In the genomic region with DNA sequence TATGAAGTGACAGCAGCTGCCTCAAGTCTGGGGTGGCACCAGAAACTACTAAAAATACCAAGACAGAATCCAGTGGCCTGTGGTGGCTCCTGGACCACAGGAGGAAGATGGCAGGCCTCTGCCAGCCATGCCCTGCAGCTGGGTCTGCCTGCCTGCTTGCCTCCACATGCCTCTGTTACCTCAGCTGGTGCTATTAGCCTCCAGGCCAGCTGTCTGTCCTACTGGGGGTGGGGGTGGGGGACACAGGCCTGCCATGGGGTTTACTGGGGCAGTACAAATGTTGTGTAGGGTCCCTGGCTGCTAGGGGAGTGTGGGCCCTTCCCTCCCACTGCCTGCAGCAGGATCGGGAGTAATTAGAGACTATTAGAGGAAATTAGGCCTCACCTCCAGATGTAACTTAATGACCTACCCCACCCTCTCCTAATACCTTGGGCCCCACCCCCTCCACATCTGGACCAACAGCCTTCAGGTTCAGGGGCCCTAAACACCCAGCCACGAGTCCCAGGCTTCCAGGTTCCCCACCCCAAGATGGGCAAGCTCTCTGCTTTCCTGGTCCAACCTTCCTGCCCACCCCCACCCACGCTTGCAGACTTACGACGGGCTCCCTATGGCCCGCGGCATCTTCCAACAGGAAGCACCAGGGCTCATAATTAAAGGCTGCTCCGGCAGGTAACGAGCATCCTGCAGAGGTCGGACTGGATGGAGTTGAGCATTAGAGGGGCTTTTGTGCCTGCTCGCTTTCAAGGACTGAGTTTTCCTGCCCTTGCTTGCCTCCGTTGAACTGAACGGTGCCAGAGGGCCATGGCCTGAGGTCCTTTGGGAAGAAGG, we compare ENCODE assay signal across 10 mouse cellular contexts. TPM values are rescaled to one million over a fixed set of nuclear protein-coding genes. Genes with fewer than 3 reads are reported as not detected.
DNase-seq lines count a peak whose midpoint lies in the region; ATAC-seq lines count a peak whose summit lies in the region.
"Had no signal": no experiment of that assay in that cellular context is flagged by ENCODE, and none has a peak within 500 bp of the region (broad histone marks: within the 10 kb centered on the region; RNA-seq: fewer than 3 reads in every experiment).

No protein-coding gene starts in this region.

- no peaks in the 10 kb centered on the region for H3K36me3 ChIP-seq in hindbrain, embryonic 10.5 days
- H3K36me3 ChIP-seq in hindbrain, embryonic 16.5 days (ENCODE audit: control insufficient read depth, insufficient read depth, low read length): no peaks in the 10 kb centered on the region
- no peaks in the 10 kb centered on the region for H3K36me3 ChIP-seq in embryonic facial prominence, embryonic 14.5 days (ENCODE audit: control insufficient read depth, insufficient read depth, low read length)
- no peaks in the 10 kb centered on the region for H3K36me3 ChIP-seq in liver, embryonic 12.5 days

- H3K9ac ChIP-seq in hindbrain, embryonic 16.5 days (ENCODE audit: low read depth, low read length): no peak overlapping the region
- H3K9ac ChIP-seq in embryonic facial prominence, embryonic 14.5 days (ENCODE audit: low read depth, low read length): peak overlapping the region; percentile 55; the same call in 1 of the 2 replicates
- peak overlapping the region; percentile 67; the same call in 1 of the 2 replicates for H3K9ac ChIP-seq in liver, embryonic 12.5 days

- ATAC-seq in hindbrain, embryonic 16.5 days: no peak
- ATAC-seq in embryonic facial prominence, embryonic 14.5 days (ENCODE audit: low read depth): peak; percentile 6; the same call in 1 of the 2 replicates
- ATAC-seq in liver, embryonic 12.5 days: no peak
- no peak for ATAC-seq in monocyte, adult 5-6 weeks (replicated peaks; ENCODE audit: insufficient number of reproducible peaks, low FRiP score, low TSS enrichment, poor library complexity, severe bottlenecking)

- no peak overlapping the region for H3K4me2 ChIP-seq in hindbrain, embryonic 16.5 days (ENCODE audit: low read length)
- H3K4me2 ChIP-seq in embryonic facial prominence, embryonic 14.5 days (ENCODE audit: low read depth, low read length): peak overlapping the region; percentile 68
- H3K4me2 ChIP-seq in liver, embryonic 12.5 days: peak overlapping the region; percentile 90

- no peaks in the 10 kb centered on the region for H3K9me3 ChIP-seq in hindbrain, embryonic 10.5 days
- no peaks in the 10 kb centered on the region for H3K9me3 ChIP-seq in hindbrain, embryonic 16.5 days (ENCODE audit: control insufficient read depth, low read length)
- no peaks in the 10 kb centered on the region for H3K9me3 ChIP-seq in embryonic facial prominence, embryonic 14.5 days (ENCODE audit: control insufficient read depth, low read length)
- no peaks in the 10 kb centered on the region for H3K9me3 ChIP-seq in liver, embryonic 12.5 days (replicated peaks)

- peak overlapping the region; percentile 49 for H3K4me3 ChIP-seq in hindbrain, embryonic 10.5 days
- no peak overlapping the region for H3K4me3 ChIP-seq in hindbrain, embryonic 16.5 days (ENCODE audit: low read length)
- peak overlapping the region; percentile 37 for H3K4me3 ChIP-seq in embryonic facial prominence, embryonic 14.5 days (ENCODE audit: low read depth, low read length)
- peak overlapping the region; percentile 66 for H3K4me3 ChIP-seq in liver, embryonic 12.5 days

- DNase-seq in hindbrain, embryonic 10.5 days (ENCODE audit: low spot score): no peak
- peak; percentile 11 for DNase-seq in CD4-positive helper T cell, adult 2 months (ENCODE audit: low read depth, low spot score)
- DNase-seq in embryonic facial prominence, embryonic 14.5 days (ENCODE audit: low spot score): peak; percentile 23
- DNase-seq in adrenal gland, adult 8-10 months: no peak
- no peak for DNase-seq in layer of hippocampus, adult 8-10 months (ENCODE audit: low spot score in 2 of 2)

- peak overlapping the region; percentile 76; the same call in 1 of the 2 replicates for H3K27ac ChIP-seq in hindbrain, embryonic 10.5 days
- no peak overlapping the region for H3K27ac ChIP-seq in hindbrain, embryonic 16.5 days (ENCODE audit: low read depth, low read length)
- no peak overlapping the region; the same call in 1 of the 2 replicates for H3K27ac ChIP-seq in embryonic facial prominence, embryonic 14.5 days (replicated peaks; ENCODE audit: low read depth, low read length)
- no peak overlapping the region for H3K27ac ChIP-seq in liver, embryonic 12.5 days

- 30% methylated on average over 13 of the region's 13 CpGs for WGBS in hindbrain, embryonic 10.5 days
- WGBS in hindbrain, embryonic 16.5 days: 28% methylated on average over 13 of the region's 13 CpGs
- 14% methylated on average over 13 of the region's 13 CpGs for WGBS in embryonic facial prominence, embryonic 14.5 days
- WGBS in liver, embryonic 12.5 days (ENCODE audit: insufficient replicate concordance): 39% methylated on average over 13 of the region's 13 CpGs

- H3K4me1 ChIP-seq in hindbrain, embryonic 10.5 days (replicated peaks): peaks cover 48% of the 10 kb centered on the region
- H3K4me1 ChIP-seq in hindbrain, embryonic 16.5 days (ENCODE audit: control insufficient read depth, insufficient read depth, low read depth, low read length): no peaks in the 10 kb centered on the region
- H3K4me1 ChIP-seq in embryonic facial prominence, embryonic 14.5 days (ENCODE audit: control insufficient read depth, insufficient read depth, low read length): peaks cover 16% of the 10 kb centered on the region; the same call in 1 of the 2 replicates
- peaks cover 86% of the 10 kb centered on the region for H3K4me1 ChIP-seq in liver, embryonic 12.5 days

- H3K27me3 ChIP-seq in hindbrain, embryonic 10.5 days (ENCODE audit: insufficient read depth, poor library complexity, severe bottlenecking): peaks cover 35% of the 10 kb centered on the region
- H3K27me3 ChIP-seq in hindbrain, embryonic 16.5 days (replicated peaks; ENCODE audit: control insufficient read depth, insufficient read depth, low read length): 0 out of 2 replicates have a peak, but pooled peaks cover 7% of the 10 kb centered on the region
- no peaks in the 10 kb centered on the region for H3K27me3 ChIP-seq in embryonic facial prominence, embryonic 14.5 days (replicated peaks; ENCODE audit: control insufficient read depth, insufficient read depth, low read length)
- peaks cover 49% of the 10 kb centered on the region for H3K27me3 ChIP-seq in liver, embryonic 12.5 days (replicated peaks)

RNA-seq across cellular contexts. Expression of gene Padi3, which starts 3.1 kb away (rescaled TPM):
- polyA plus RNA-seq in hindbrain, embryonic 10.5 days (2016; fragmentation: Nextera tagmentation; extraction: Ambion mirVana): 0.08 and 0.10 TPM in 2 replicates
- 0.05 TPM in 1 of 2 replicates, not detected in the other for polyA plus RNA-seq in hindbrain, embryonic 16.5 days (2015; fragmentation: Nextera tagmentation; extraction: Ambion mirVana)
- 0.38 and 0.47 TPM in 2 replicates for polyA plus RNA-seq in embryonic facial prominence, embryonic 14.5 days (2014; fragmentation: Nextera tagmentation; extraction: Ambion mirVana)
- polyA plus RNA-seq in liver, embryonic 12.5 days (2016; fragmentation: Nextera tagmentation; extraction: Ambion mirVana): 0.37 and 0.47 TPM in 2 replicates
- not detected for total RNA-seq in adrenal gland, adult 8-10 months (2022)
- not detected for total RNA-seq in layer of hippocampus, adult 8-10 months (2022)
- total RNA-seq in monocyte, adult 5-6 weeks (2017): not detected in 3 replicates
- total RNA-seq: layer of hippocampus, adult 18-20 months; neutrophil, adult 5-6 weeks had no signal

RNA-seq across cellular contexts. Expression of gene Padi1, which starts 32.0 kb away (rescaled TPM):
- polyA plus RNA-seq in hindbrain, embryonic 10.5 days (2016; fragmentation: Nextera tagmentation; extraction: Ambion mirVana): 0.07 TPM in 2 replicates
- not detected in 2 replicates for polyA plus RNA-seq in hindbrain, embryonic 16.5 days (2015; fragmentation: Nextera tagmentation; extraction: Ambion mirVana)
- polyA plus RNA-seq in embryonic facial prominence, embryonic 14.5 days (2014; fragmentation: Nextera tagmentation; extraction: Ambion mirVana): 0.07 and 0.28 TPM in 2 replicates
- 0.10 TPM in 1 of 2 replicates, not detected in the other for polyA plus RNA-seq in liver, embryonic 12.5 days (2016; fragmentation: Nextera tagmentation; extraction: Ambion mirVana)
- total RNA-seq in adrenal gland, adult 8-10 months (2022): not detected
- under 1 TPM in 2 of 4 experiments, not detected in 2; 0.08 to 0.16 TPM for total RNA-seq in layer of hippocampus, adult 8-10 months (2022)
- 0.29 to 0.86 TPM in 2 of 3 replicates, not detected in the other for total RNA-seq in monocyte, adult 5-6 weeks (2017)
- total RNA-seq: layer of hippocampus, adult 18-20 months had no signal

RNA-seq across cellular contexts. Expression of gene Padi4, which starts 39.5 kb away (rescaled TPM):
- polyA plus RNA-seq in hindbrain, embryonic 10.5 days (2016; fragmentation: Nextera tagmentation; extraction: Ambion mirVana): 0.35 and 0.51 TPM in 2 replicates
- 0.14 TPM in 1 of 2 replicates, not detected in the other for polyA plus RNA-seq in hindbrain, embryonic 16.5 days (2015; fragmentation: Nextera tagmentation; extraction: Ambion mirVana)
- 0.14 and 0.38 TPM in 2 replicates for polyA plus RNA-seq in embryonic facial prominence, embryonic 14.5 days (2014; fragmentation: Nextera tagmentation; extraction: Ambion mirVana)
- 0.63 and 0.91 TPM in 2 replicates for polyA plus RNA-seq in liver, embryonic 12.5 days (2016; fragmentation: Nextera tagmentation; extraction: Ambion mirVana)
- total RNA-seq in adrenal gland, adult 8-10 months (2022): 1 to 10 TPM in 1 of 4 experiments, under 1 TPM in 3; 0.27 to 1.1 (median 0.35) TPM
- under 1 TPM in 1 of 4 experiments, not detected in 3; 0.18 TPM for total RNA-seq in layer of hippocampus, adult 8-10 months (2022)
- 5.7 to 16.3 TPM (median 13.0 TPM) in 3 replicates for total RNA-seq in monocyte, adult 5-6 weeks (2017)
- total RNA-seq: layer of hippocampus, adult 18-20 months had no signal

Comparison
In these comparisons a context has a peak if more than half of its experiments do, and no peak if none do; other contexts are left out.
1. DNase-seq: peak in CD4-positive helper T cell, adult 2 months (single experiment) and embryonic facial prominence, embryonic 14.5 days (single experiment); none in hindbrain, embryonic 10.5 days (single experiment), adrenal gland, adult 8-10 months (single experiment) and layer of hippocampus, adult 8-10 months (0 of 2).